Mouse (Mus musculus) G1E (cell line): Measurements from ENCODE around the gene Serpina1f.
"Not testable (repeated sequence)": the region's sequence is repeated elsewhere in the genome, so short reads cannot be mapped to it uniquely, and the experiment has no call there.

Source experiments
- CTCF ChIP-seq: IDR thresholded peaks from 2 replicates; pipeline ENCODE4 v1.5.1; 2012; ENCODE audit warnings: low read depth, low read length, inconsistent platforms, mixed read lengths
- GATA1 ChIP-seq: IDR thresholded peaks from 2 replicates; pipeline ENCODE4 v1.6.1; 2012; ENCODE audit warnings: borderline replicate concordance, low read length, inconsistent platforms, mixed read lengths
- POLR2AphosphoS5 ChIP-seq: IDR thresholded peaks from 2 replicates; pipeline ENCODE4 v1.6.1; 2012; ENCODE audit warnings: low read depth, low read length, inconsistent platforms; ENCODE audit not compliant: insufficient replicate concordance
- TAL1 ChIP-seq: conservative IDR thresholded peaks from 2 replicates; pipeline ENCODE4 v1.6.1; 2012; ENCODE audit warnings: low read depth, low read length, inconsistent platforms, mixed read lengths

DNA sequence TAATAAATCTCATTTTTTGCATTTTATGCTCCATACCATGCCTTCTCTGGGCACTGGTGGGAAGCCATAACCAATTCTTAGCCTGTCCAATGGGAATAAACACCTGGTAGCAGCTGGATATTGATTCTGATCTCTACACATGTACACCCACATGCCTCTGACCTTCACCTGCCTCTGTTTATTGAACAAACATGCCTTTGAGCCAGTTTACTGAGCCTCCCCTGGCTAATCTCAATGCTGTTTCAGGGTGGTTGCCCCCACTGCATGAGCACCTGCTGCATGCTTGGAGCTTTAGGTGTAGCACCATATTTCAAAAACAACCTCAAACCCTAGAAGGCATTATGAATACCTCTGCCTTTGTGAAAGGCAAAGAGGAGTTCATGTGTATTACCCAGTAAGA, 33.3 kb downstream of the Serpina1f start:
- TF ChIP-seq CTCF, GATA1, POLR2AphosphoS5, TAL1: not testable (repeated sequence)
